Mouse (Mus musculus): ENCODE measurements at regions not wholly inside any gene's neighbourhood (a gene's known extent, or its start where the extent isn't known, plus 50 kb on each side); places are given as distances from the start of the nearest gene placed in this dataset.
A peak's percentile ranks its signal among the peaks of the same experiment; 100 is the strongest.

DNA sequence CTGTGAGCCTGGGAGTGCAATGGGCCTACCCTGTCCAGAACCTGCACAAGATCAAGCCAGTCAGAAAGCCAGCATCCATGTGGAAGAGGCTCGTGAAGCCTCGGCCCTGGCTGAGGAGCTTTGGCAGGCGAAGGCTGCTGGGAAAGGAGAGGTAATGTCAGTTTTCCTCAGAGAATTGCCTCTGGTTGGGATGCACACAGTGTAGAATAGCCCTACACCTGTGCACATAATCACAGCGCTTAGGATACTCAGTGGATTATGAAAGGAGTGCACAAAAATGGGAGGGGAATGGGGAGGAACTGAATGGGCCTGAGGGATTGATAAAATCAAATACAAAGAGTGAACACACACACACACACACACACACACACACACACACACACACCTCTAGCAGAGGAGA is 319.9 kb upstream of the Sphkap start:
- H3K9me3 ChIP-seq (ENCODE audit: control insufficient read depth, low read length), result no peaks in the 10 kb centered on the region
- 93% methylated on average over 4 of the region's 4 CpGs for WGBS
- ATAC-seq (ENCODE audit: insufficient read depth, low FRiP score, low TSS enrichment) (no peak), DNase-seq (ENCODE audit: low spot score) (no peak)
- H3K27ac ChIP-seq (ENCODE audit: low read depth, low read length), result no peak overlapping the region
- H3K36me3 ChIP-seq (ENCODE audit: control insufficient read depth, insufficient read depth, low read length), result no peaks in the 10 kb centered on the region
- no peaks in the 10 kb centered on the region for H3K27me3 ChIP-seq (ENCODE audit: control insufficient read depth, insufficient read depth, low read length)
- no peak overlapping the region for H3K9ac ChIP-seq (ENCODE audit: low read length)
- H3K4me2 ChIP-seq (ENCODE audit: low read depth), result no peak overlapping the region
- no peak overlapping the region for H3K4me3 ChIP-seq (ENCODE audit: low read depth, low read length)
- H3K4me1 ChIP-seq (ENCODE audit: control insufficient read depth, insufficient read depth, low read length), result no peaks in the 10 kb centered on the region

DNA sequence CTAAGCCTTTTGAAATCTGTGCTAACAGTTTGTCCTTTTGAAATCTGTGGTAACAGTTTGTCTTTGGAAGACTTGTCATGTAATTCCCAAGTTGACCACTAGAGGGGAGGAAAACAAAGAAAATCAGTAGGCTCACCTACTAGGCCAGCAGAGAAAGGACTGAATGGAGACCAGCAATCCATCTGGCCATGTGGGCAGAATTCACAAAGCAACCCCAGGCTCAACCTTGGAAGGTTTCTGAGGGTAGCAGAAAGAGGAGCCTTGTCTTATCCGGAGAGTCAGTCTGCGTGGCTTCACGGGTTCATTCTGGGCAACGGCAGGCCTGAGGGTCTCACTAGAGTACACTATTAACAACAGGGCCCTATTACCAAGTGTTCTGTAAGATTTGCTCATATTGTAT is 319.2 kb upstream of the Sphkap start:
- Histone ChIP-seq H3K4me1 (ENCODE audit: control insufficient read depth, insufficient read depth, low read length) (no peaks in the 10 kb centered on the region), H3K4me2 (ENCODE audit: low read depth) (no peak overlapping the region), H3K4me3 (ENCODE audit: low read depth, low read length) (no peak overlapping the region), H3K27me3 (ENCODE audit: control insufficient read depth, insufficient read depth, low read length) (no peaks in the 10 kb centered on the region), H3K9me3 (ENCODE audit: control insufficient read depth, low read length) (no peaks in the 10 kb centered on the region), H3K9ac (ENCODE audit: low read length) (no peak overlapping the region), H3K36me3 (ENCODE audit: control insufficient read depth, insufficient read depth, low read length) (no peaks in the 10 kb centered on the region), H3K27ac (ENCODE audit: low read depth, low read length) (no peak overlapping the region)
- WGBS, result 80% methylated on average over 4 of the region's 4 CpGs
- DNase-seq (ENCODE audit: low spot score) (peak; percentile 45), ATAC-seq (ENCODE audit: insufficient read depth, low FRiP score, low TSS enrichment) (peak; percentile 79)

DNA sequence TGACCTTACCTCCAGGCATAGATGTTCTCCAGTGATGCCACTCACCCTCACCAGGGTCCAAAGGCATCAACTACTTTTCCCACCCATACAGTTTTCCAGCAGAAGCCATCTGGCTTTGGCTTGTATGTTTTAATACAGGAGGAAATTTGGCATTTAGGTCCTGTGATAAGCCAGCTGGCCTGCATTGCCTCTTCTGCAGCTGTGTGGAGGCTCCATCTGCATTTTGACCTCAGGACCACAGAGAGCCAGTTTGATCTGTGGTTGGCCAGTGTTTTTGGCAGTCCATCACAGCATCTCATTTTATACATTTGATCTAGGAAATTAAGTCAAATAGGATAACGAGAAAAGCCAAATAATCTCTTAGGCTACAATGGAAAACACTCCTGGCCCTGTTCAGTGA is 315.1 kb upstream of the Sphkap start:
- WGBS, result 82% methylated on average over 1 of the region's 1 CpGs
- ATAC-seq (ENCODE audit: insufficient read depth, low FRiP score, low TSS enrichment), result no peak

DNA sequence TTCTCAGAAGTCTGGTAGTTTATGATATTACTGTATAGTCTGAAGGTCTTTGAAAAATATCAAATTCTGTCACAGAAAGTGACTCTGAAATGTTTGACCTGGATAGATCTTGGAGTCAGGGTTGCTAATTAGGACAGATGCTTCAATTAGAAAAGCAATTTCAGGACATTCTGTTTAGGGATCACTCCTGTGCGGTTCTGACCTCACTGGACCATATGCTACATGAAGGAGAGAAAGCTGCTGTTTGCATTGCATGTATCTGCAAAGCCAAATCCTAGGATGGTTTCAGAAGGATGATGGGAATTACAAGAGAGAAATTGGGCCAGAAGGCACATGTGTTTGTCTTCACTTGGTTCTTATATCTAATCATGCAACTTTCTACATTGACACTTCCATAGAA is 312.2 kb upstream of the Sphkap start:
- no peak overlapping the region for H3K9ac ChIP-seq (ENCODE audit: low read length)
- H3K27ac ChIP-seq (ENCODE audit: low read depth, low read length), result no peak overlapping the region
- WGBS, result 79% methylated on average over 1 of the region's 1 CpGs
- no peak overlapping the region for H3K4me3 ChIP-seq (ENCODE audit: low read depth, low read length)
- H3K9me3 ChIP-seq (ENCODE audit: control insufficient read depth, low read length), result no peaks in the 10 kb centered on the region
- no peaks in the 10 kb centered on the region for H3K36me3 ChIP-seq (ENCODE audit: control insufficient read depth, insufficient read depth, low read length)
- H3K27me3 ChIP-seq (ENCODE audit: control insufficient read depth, insufficient read depth, low read length), result no peaks in the 10 kb centered on the region
- no peak for DNase-seq (ENCODE audit: low spot score)
- no peaks in the 10 kb centered on the region for H3K4me1 ChIP-seq (ENCODE audit: control insufficient read depth, insufficient read depth, low read length)
- no peak overlapping the region for H3K4me2 ChIP-seq (ENCODE audit: low read depth)
- no peak for ATAC-seq (ENCODE audit: insufficient read depth, low FRiP score, low TSS enrichment)

More for the DNA sequence above, 315.1 kb upstream of the Sphkap start:
- DNase-seq (ENCODE audit: low spot score), result no peak
- Histone ChIP-seq H3K9me3 (ENCODE audit: control insufficient read depth, low read length) (no peaks in the 10 kb centered on the region), H3K4me1 (ENCODE audit: control insufficient read depth, insufficient read depth, low read length) (no peaks in the 10 kb centered on the region), H3K9ac (ENCODE audit: low read length) (no peak overlapping the region), H3K27me3 (ENCODE audit: control insufficient read depth, insufficient read depth, low read length) (no peaks in the 10 kb centered on the region), H3K27ac (ENCODE audit: low read depth, low read length) (no peak overlapping the region), H3K4me3 (ENCODE audit: low read depth, low read length) (no peak overlapping the region), H3K36me3 (ENCODE audit: control insufficient read depth, insufficient read depth, low read length) (no peaks in the 10 kb centered on the region), H3K4me2 (ENCODE audit: low read depth) (no peak overlapping the region)

DNA sequence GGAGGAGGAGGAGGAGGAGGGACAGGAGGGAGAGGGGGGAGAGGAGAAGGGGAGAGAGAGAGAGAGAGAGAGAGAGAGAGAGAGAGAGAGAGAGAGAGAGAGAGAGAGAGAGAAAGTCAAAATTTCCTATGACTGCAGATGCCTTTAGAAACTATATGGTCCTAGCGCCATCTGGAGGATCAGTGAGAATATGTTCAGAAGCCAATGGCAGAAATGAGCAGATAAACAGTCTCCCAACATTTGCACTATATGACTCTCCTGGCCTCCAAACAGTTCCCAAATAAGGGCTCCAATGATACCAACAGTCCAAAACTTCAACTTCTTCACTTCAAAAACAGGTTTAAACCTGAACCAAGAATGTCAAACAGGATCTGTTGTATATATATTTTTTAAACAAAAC is 309.1 kb upstream of the Sphkap start:
- ATAC-seq (ENCODE audit: insufficient read depth, low FRiP score, low TSS enrichment), result no peak
- Histone ChIP-seq H3K4me3 (ENCODE audit: low read depth, low read length) (no peak overlapping the region), H3K4me1 (ENCODE audit: control insufficient read depth, insufficient read depth, low read length) (no peaks in the 10 kb centered on the region), H3K4me2 (ENCODE audit: low read depth) (no peak overlapping the region), H3K9me3 (ENCODE audit: control insufficient read depth, low read length) (no peaks in the 10 kb centered on the region), H3K27me3 (ENCODE audit: control insufficient read depth, insufficient read depth, low read length) (no peaks in the 10 kb centered on the region), H3K9ac (ENCODE audit: low read length) (no peak overlapping the region), H3K36me3 (ENCODE audit: control insufficient read depth, insufficient read depth, low read length) (no peaks in the 10 kb centered on the region), H3K27ac (ENCODE audit: low read depth, low read length) (no peak overlapping the region)
- no peak for DNase-seq (ENCODE audit: low spot score)
- WGBS, result 0% methylated on average over 1 of the region's 1 CpGs

DNA sequence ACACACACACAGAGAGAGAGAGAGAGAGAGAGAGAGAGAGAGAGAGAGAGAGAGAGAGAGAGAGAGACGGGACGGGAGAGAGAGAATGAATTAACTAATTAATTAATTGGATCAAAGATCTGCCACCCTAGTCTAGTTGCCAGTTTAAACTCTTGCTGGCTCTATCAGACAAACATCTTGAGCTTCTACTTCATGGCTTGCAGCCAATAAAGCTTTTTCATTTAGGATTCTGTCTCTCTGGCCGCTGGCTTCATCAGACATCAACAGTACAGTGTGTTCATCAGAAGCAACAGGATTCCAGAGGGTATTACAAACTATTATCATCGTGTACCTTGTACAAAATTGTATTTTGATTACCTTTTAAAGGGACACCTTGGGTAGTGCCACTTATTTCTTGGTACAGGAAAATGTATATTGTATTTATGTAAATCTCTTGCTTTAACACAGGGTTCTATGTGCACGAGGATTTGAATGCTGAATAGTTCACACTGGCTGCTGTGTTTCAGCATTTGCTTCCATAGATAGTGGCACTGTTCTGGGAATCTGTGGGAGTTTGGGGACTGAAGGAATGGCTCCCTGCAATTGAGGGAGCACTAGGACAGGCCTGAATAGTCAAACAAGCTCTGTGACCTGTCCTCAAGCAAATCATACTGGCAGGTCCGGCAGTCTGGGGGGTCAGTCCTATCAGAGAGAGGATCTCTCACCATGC is 293.9 kb upstream of the Sphkap start:
- Histone ChIP-seq H3K4me2 (ENCODE audit: low read depth) (no peak overlapping the region), H3K4me3 (ENCODE audit: low read depth, low read length) (no peak overlapping the region), H3K27me3 (ENCODE audit: control insufficient read depth, insufficient read depth, low read length) (no peaks in the 10 kb centered on the region), H3K9ac (ENCODE audit: low read length) (no peak overlapping the region), H3K4me1 (ENCODE audit: control insufficient read depth, insufficient read depth, low read length) (no peaks in the 10 kb centered on the region), H3K9me3 (ENCODE audit: control insufficient read depth, low read length) (no peaks in the 10 kb centered on the region), H3K36me3 (ENCODE audit: control insufficient read depth, insufficient read depth, low read length) (no peaks in the 10 kb centered on the region), H3K27ac (ENCODE audit: low read depth, low read length) (no peak overlapping the region)
- DNase-seq (ENCODE audit: low spot score), result no peak
- ATAC-seq (ENCODE audit: insufficient read depth, low FRiP score, low TSS enrichment), result no peak
- WGBS, result 86% methylated on average over 6 of the region's 6 CpGs

DNA sequence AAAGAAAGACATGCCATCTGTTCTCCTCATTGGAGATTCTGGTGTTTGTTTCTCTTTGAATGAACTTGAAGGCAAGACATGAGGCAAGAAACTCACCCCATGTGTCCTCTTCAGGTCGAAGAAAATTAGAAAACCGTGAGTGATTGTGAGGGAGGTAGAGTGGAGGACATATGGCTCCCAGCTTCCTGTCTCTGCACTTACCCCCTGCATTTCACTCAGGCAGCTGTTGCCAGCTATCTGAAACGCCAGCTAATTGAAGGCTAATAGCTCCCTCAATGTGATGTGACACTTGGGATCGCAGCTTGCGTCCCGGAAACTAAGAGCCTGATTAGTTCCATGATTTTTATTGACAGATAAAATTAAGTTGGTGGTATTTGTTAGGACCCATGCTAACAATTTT is 289.4 kb upstream of the Sphkap start:
- H3K4me2 ChIP-seq (ENCODE audit: low read depth), result no peak overlapping the region
- no peak overlapping the region for H3K27ac ChIP-seq (ENCODE audit: low read depth, low read length)
- no peaks in the 10 kb centered on the region for H3K27me3 ChIP-seq (ENCODE audit: control insufficient read depth, insufficient read depth, low read length)
- WGBS, result 26% methylated on average over 6 of the region's 6 CpGs
- no peaks in the 10 kb centered on the region for H3K4me1 ChIP-seq (ENCODE audit: control insufficient read depth, insufficient read depth, low read length)
- ATAC-seq (ENCODE audit: insufficient read depth, low FRiP score, low TSS enrichment), result no peak
- no peaks in the 10 kb centered on the region for H3K9me3 ChIP-seq (ENCODE audit: control insufficient read depth, low read length)
- H3K4me3 ChIP-seq (ENCODE audit: low read depth, low read length), result no peak overlapping the region
- no peaks in the 10 kb centered on the region for H3K36me3 ChIP-seq (ENCODE audit: control insufficient read depth, insufficient read depth, low read length)
- DNase-seq (ENCODE audit: low spot score), result peak; percentile 11
- no peak overlapping the region for H3K9ac ChIP-seq (ENCODE audit: low read length)

DNA sequence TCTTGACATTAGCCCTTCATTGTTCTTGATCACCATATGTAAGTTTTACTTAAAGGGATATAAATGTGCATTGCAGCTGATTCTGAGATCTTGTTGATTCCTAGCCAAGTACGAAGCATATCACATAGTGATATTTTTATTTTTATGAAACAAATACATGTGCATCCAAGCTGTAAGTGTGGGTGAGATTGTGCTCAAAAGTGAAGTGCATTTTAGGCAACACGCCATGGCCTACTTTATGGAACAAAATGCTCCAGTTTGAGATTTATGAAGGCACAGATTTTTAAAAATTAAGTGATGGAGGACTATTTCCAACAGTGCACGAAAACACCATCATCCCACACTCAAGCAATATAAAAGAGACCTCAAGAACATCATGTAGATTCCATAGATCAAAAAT is 277.2 kb upstream of the Sphkap start:
- Histone ChIP-seq H3K9me3 (ENCODE audit: control insufficient read depth, low read length) (no peaks in the 10 kb centered on the region), H3K4me2 (ENCODE audit: low read depth) (no peak overlapping the region), H3K27me3 (ENCODE audit: control insufficient read depth, insufficient read depth, low read length) (no peaks in the 10 kb centered on the region), H3K27ac (ENCODE audit: low read depth, low read length) (no peak overlapping the region), H3K36me3 (ENCODE audit: control insufficient read depth, insufficient read depth, low read length) (no peaks in the 10 kb centered on the region), H3K4me1 (ENCODE audit: control insufficient read depth, insufficient read depth, low read length) (no peaks in the 10 kb centered on the region), H3K4me3 (ENCODE audit: low read depth, low read length) (no peak overlapping the region), H3K9ac (ENCODE audit: low read length) (no peak overlapping the region)
- DNase-seq (ENCODE audit: low spot score) (no peak), ATAC-seq (ENCODE audit: insufficient read depth, low FRiP score, low TSS enrichment) (no peak)
- WGBS, result 82% methylated on average over 3 of the region's 3 CpGs

DNA sequence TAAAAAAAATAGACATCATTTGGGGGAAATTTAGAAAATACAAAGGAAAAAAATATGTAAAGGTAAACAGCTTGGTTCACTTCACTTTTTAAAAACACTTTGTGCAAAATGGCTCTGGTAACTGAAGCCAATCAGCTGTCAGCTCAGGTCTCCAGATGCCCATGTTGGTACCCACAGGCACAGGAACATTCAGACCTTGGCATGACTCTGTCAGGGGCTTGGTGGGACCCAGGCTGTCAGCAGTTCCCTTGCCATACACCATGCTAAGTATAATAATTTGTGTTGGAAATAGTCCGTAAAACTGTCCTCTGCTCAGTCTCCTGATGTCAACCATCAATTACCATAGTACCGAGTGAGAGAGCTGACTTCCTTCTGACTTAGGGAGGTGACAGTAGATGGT is 257.3 kb upstream of the Sphkap start:
- ATAC-seq (ENCODE audit: insufficient read depth, low FRiP score, low TSS enrichment) (no peak), DNase-seq (ENCODE audit: low spot score) (no peak)
- Histone ChIP-seq H3K27me3 (ENCODE audit: control insufficient read depth, insufficient read depth, low read length) (no peaks in the 10 kb centered on the region), H3K27ac (ENCODE audit: low read depth, low read length) (no peak overlapping the region), H3K9ac (ENCODE audit: low read length) (no peak overlapping the region), H3K4me1 (ENCODE audit: control insufficient read depth, insufficient read depth, low read length) (no peaks in the 10 kb centered on the region), H3K9me3 (ENCODE audit: control insufficient read depth, low read length) (no peaks in the 10 kb centered on the region), H3K4me2 (ENCODE audit: low read depth) (no peak overlapping the region), H3K36me3 (ENCODE audit: control insufficient read depth, insufficient read depth, low read length) (no peaks in the 10 kb centered on the region), H3K4me3 (ENCODE audit: low read depth, low read length) (no peak overlapping the region)
- whole genome bisulfite sequencing, result 95% methylated on average over 2 of the region's 2 CpGs

Data from neural tube, embryonic 11.5 days (tissue).